Mouse (Mus musculus) kidney, embryonic 14.5 days (tissue): Measurements from ENCODE around the gene Mrps14. TPM values are rescaled to one million over a fixed set of nuclear protein-coding genes. Genes with fewer than 3 reads are reported as not detected.

Experiments
- ATAC-seq: fragments of 200-750 bp; cut with Nextera tagmentation; 2 replicates; pipeline ENCODE4 v1.8.0; 2017; ENCODE audit warnings: moderate number of reproducible peaks, mild to moderate bottlenecking, moderate TSS enrichment, moderate library complexity; ENCODE audit not compliant: low FRiP score, low TSS enrichment
- H3K27ac ChIP-seq: fragments of 300-500 bp; sonication (generic); 2 replicates; pipeline ENCODE4 v1.5.1; 2014; ENCODE audit warnings: low read depth, mild to moderate bottlenecking, low read length, moderate library complexity, mixed read lengths
- H3K27me3 ChIP-seq: fragments of 300-500 bp; sonication (generic); 2 replicates; pipeline ENCODE4 v1.6.1; 2014; ENCODE audit warnings: mild to moderate bottlenecking, low read length; ENCODE audit not compliant: control insufficient read depth, insufficient read depth
- H3K36me3 ChIP-seq: fragments of 300-500 bp; sonication (generic); 2 replicates; pipeline ENCODE4 v1.6.1; 2014; ENCODE audit warnings: low read length, mixed read lengths; ENCODE audit not compliant: control insufficient read depth, insufficient read depth
- H3K4me1 ChIP-seq: fragments of 300-500 bp; sonication (generic); 2 replicates; pipeline ENCODE4 v1.6.1; 2014; ENCODE audit warnings: low read length, mixed read lengths; ENCODE audit not compliant: control insufficient read depth, insufficient read depth
- H3K4me2 ChIP-seq: fragments of 300-500 bp; sonication (generic); replicated peaks from 2 replicates; pipeline ENCODE4 v1.6.1; 2014; ENCODE audit warnings: low read depth, mild to moderate bottlenecking, low read length
- H3K4me3 ChIP-seq: fragments of 300-500 bp; sonication (generic); 2 replicates; pipeline ENCODE4 v1.5.1; 2014; ENCODE audit warnings: mild to moderate bottlenecking, low read length
- H3K9ac ChIP-seq: fragments of 300-500 bp; sonication (generic); 2 replicates; pipeline ENCODE4 v1.6.1; 2014; ENCODE audit warnings: low read depth, mild to moderate bottlenecking, low read length, moderate library complexity
- H3K9me3 ChIP-seq: fragments of 300-500 bp; sonication (generic); 2 replicates; pipeline ENCODE4 v1.6.1; 2016; ENCODE audit warnings: low read length; ENCODE audit not compliant: control insufficient read depth
- WGBS: fragments of 180-500 bp; shearing (Covaris S2); extraction: QIAGEN DNeasy Blood & Tissue Kit; methylation state at CpG from one replicate; pipeline ENCODE4 v1.1.7; 2014; 5-methylcytosine and 5-hydroxymethylcytosine counted together
- polyA plus RNA-seq: library from polyadenylated mRNA; unstranded; fragments of >200 nt; fragmentation: Nextera tagmentation; extraction: Ambion mirVana; gene quantifications from 2 replicates; pipeline ENCODE4 v1.2.1, GENCODE M21; 2014

Gene Mrps14
- polyA plus RNA-seq, 1 experiment from 2014 or later = 250 TPM

DNA sequence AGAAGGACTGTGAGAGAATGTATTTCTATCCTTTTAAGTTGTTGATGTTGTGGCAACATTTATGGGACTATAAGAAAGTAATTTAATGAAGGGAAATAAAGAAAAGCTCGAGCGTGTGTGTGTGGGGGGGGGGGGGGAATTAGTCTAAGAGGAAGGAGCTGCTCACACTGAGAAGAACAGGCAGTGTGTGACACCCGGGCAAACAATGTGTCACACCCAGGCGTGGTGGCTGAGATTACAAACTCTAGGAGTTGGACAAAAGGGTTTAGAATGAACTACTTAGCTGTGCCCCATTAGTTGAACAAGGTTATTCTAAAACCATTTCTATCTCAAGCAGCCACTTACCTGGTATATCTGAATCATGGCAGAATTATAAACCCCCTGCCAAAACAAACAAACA lies 13.8 kb upstream of the Mrps14 start:
- 57% methylated on average over 4 of the region's 4 CpGs for WGBS
- Histone ChIP-seq H3K36me3 (no peaks in the 10 kb centered on the region), H3K4me1 (no peaks in the 10 kb centered on the region), H3K27ac (no peak overlapping the region), H3K4me2 (no peak overlapping the region), H3K4me3 (no peak overlapping the region), H3K27me3 (no peaks in the 10 kb centered on the region), H3K9me3 (no peaks in the 10 kb centered on the region), H3K9ac (no peak overlapping the region)
- ATAC-seq = no peak

DNA sequence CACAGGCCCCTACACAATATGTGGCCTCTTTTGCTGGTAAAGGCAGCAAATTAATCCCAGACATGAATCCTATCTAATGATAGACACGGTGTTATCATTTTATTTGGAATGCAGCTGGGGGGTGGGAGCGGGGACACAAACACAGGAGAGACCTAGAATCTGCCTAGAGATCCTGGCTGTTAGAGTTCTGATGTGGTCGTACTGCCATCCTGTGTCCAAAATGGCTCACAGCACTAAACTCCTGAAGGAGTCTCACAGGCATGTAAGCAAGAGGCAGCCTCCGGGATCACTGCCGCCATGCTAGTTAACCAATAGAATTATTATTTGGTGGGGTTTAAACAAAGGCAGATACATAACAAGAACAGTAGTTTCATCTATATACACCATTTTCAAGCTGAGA lies 10.5 kb upstream of the Mrps14 start:
- H3K4me3 ChIP-seq = no peak overlapping the region
- WGBS = 23% methylated on average over 5 of the region's 5 CpGs
- H3K4me2 ChIP-seq = no peak overlapping the region

DNA sequence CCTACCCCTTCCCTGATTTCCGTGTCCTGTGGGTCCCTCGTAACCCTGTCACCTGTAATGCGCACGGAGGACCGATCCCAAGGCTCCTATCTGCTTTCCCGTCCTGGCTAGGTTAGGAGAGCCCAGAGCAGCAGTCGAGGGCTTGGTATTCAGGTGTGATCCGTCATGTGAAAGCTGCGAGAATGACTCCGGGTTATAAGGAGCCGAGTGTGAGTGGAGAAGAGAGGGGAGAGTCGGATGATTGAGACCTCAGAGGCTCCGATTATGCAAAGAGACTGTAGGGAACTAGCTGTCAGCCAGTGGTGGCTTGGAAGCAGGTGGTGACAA lies 285 bp downstream of the Mrps14 start:
- Histone ChIP-seq H3K27me3 (no peaks in the 10 kb centered on the region), H3K9ac (peak overlapping the region; percentile 86), H3K4me2 (peak overlapping the region; percentile 79), H3K9me3 (no peaks in the 10 kb centered on the region), H3K4me3 (peak overlapping the region; percentile 92), H3K36me3 (peaks cover 29% of the 10 kb centered on the region), H3K27ac (peak overlapping the region; percentile 73; the same call in 1 of the 2 replicates), H3K4me1 (0 out of 2 replicates have a peak, but pooled peaks cover 3% of the 10 kb centered on the region)
- WGBS = 0% methylated on average over 13 of the region's 13 CpGs
- ATAC-seq = no peak

More for the DNA sequence above, 10.5 kb upstream of the Mrps14 start:
- Histone ChIP-seq H3K9ac (no peak overlapping the region), H3K27ac (no peak overlapping the region), H3K4me1 (no peaks in the 10 kb centered on the region), H3K9me3 (no peaks in the 10 kb centered on the region), H3K27me3 (no peaks in the 10 kb centered on the region), H3K36me3 (no peaks in the 10 kb centered on the region)
- ATAC-seq = peak; percentile 86

DNA sequence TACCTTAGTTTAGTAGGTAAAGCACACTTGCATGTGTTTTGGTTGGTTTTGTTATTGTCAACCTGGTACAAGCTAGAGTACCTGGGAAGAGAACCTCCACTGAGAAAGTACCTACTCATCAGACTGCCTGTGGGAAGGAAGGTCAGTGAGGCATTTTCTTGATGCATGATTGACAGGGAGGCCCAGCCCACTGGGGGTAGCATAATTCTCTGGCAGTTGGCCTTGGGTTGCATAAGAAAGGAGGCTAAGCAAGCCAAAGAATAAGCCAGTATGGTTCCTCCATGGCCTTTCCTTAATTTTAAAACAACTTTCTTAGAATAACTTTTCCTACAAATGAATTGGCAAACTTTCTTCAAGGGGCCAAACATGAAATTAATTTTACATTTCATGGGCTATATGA lies 10.5 kb downstream of the Mrps14 start:
- ATAC-seq = no peak
- Histone ChIP-seq H3K27me3 (no peaks in the 10 kb centered on the region), H3K36me3 (peaks cover 62% of the 10 kb centered on the region), H3K27ac (no peak overlapping the region), H3K4me2 (no peak overlapping the region), H3K4me1 (peaks cover under 1% of the 10 kb centered on the region; the same call in 1 of the 2 replicates), H3K9me3 (no peaks in the 10 kb centered on the region), H3K9ac (no peak overlapping the region), H3K4me3 (no peak overlapping the region)

DNA sequence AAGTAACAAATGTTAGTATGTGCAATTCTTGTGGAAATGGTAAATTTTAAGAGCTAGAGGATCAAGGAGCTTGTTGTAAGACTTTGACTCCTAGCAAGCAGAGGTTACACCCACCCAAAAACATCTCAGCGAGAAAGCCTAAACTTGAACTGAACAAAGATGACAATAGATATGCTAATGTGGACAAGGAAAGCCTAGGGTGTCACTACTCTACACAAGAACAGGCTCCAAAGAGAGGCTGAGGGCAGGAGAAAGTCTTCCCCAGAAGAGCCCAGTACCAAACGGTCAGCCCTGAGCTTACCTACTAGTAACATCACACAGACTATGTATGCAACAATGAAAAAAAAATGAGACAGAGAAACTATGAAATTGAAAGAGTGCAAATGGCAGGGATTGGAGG lies 14.8 kb downstream of the Mrps14 start:
- Histone ChIP-seq H3K27me3 (no peaks in the 10 kb centered on the region), H3K9ac (no peak overlapping the region), H3K27ac (no peak overlapping the region), H3K4me1 (peaks cover 9% of the 10 kb centered on the region; the same call in 1 of the 2 replicates), H3K36me3 (peaks cover 30% of the 10 kb centered on the region), H3K4me3 (no peak overlapping the region), H3K9me3 (no peaks in the 10 kb centered on the region), H3K4me2 (no peak overlapping the region)
- ATAC-seq = no peak
- WGBS = 83% methylated on average over 2 of the region's 2 CpGs

DNA sequence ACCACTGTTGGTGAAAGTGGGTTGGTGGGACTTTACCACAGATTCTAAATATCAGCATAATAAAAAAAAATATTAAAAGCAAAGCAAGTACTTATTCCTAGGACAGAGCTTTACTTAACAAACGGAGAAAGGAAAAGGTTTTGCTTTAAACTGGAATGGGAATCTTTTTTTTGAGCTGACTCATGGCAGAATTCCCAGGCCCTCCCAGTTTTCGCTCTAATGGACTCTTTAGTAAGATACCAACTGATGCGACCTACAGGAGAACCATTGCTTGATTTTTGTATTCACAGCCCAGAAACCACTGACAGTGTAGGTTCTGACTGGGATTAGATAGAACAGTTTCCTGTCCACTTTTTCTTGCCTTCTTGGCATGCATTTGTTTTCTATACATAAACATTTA lies 15.6 kb downstream of the Mrps14 start:
- no peak for ATAC-seq
- Histone ChIP-seq H3K9ac (no peak overlapping the region; the same call in 1 of the 2 replicates), H3K27me3 (no peaks in the 10 kb centered on the region), H3K4me3 (peak overlapping the region; percentile 71), H3K27ac (no peak overlapping the region), H3K9me3 (no peaks in the 10 kb centered on the region), H3K4me1 (peaks cover 9% of the 10 kb centered on the region; the same call in 1 of the 2 replicates), H3K4me2 (peak overlapping the region; percentile 68), H3K36me3 (peaks cover 24% of the 10 kb centered on the region)
- WGBS = 77% methylated on average over 3 of the region's 3 CpGs

DNA sequence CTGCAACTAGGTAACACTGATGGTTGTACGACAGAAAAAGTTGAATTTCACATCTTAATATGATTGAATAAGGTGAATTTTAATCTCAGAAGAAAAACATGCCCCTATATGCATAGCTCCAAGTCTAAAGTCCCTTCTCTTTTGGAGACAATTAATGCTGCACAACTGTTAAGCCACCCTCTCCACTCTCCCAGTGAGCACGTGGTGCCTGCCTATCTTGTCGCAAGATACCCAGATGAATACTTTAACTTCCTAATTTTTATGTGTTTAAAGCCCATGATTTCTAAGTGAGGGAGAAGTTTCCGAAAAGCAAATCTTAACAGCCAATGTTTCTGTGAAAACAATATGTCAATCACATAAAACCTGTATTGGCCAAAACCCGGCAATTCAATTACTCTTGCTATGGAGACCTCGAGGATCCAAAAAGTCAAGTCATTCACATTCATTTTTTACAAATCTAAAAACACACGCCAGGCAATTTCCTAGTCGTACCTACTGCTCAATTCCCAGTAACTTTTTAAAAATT lies 16.6 kb downstream of the Mrps14 start:
- peak overlapping the region; percentile 75 for H3K9ac ChIP-seq
- peak overlapping the region; percentile 71 for H3K4me3 ChIP-seq
- H3K27me3 ChIP-seq = no peaks in the 10 kb centered on the region
- no peaks in the 10 kb centered on the region for H3K9me3 ChIP-seq
- peaks cover 9% of the 10 kb centered on the region; the same call in 1 of the 2 replicates for H3K4me1 ChIP-seq
- peak overlapping the region; percentile 99; the same call in 1 of the 2 replicates for H3K27ac ChIP-seq
- under 1% methylated on average over 8 of the region's 8 CpGs for WGBS
- H3K36me3 ChIP-seq = peaks cover 13% of the 10 kb centered on the region
- ATAC-seq = no peak
- H3K4me2 ChIP-seq = peak overlapping the region; percentile 68

DNA sequence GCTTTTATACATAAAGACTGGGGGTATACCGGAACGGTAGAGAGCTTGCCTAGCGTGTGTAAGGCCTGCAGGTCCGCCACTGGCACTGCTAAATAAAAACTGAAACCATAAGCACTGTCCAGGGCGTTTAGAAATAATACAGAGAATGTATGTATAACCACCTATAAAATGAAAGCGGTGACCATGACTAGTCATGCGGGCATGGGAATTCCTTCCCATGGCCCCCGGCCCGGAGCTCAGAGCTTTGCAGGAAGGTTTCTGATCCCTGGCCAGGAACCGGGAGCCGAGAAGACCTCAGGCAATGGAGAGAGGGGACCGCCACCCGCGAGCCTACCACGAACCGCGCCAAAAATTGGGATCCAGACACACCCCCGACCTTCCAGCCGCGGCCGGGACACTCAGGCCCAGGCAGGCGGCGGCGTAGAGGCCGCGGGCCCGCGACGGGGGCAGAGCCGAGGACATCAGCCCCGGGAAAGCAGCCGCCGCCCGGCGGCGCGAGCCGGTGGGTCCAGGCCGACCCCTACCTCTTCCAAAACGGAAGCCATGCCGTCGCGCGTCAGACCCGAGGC lies 17.2 kb downstream of the Mrps14 start:
- Histone ChIP-seq H3K9ac (peak overlapping the region; percentile 75), H3K27ac (peak overlapping the region; percentile 99), H3K27me3 (no peaks in the 10 kb centered on the region), H3K4me2 (peak overlapping the region; percentile 68), H3K36me3 (peaks cover 8% of the 10 kb centered on the region), H3K9me3 (no peaks in the 10 kb centered on the region), H3K4me1 (peaks cover 9% of the 10 kb centered on the region; the same call in 1 of the 2 replicates), H3K4me3 (peak overlapping the region; percentile 71)
- under 1% methylated on average over 44 of the region's 45 CpGs for WGBS
- peak; percentile 78 for ATAC-seq
